Comparison of ENCODE assay signal across 9 mouse cellular contexts in genomic region chr12:12412674-12413073, GRCm38 (mm10).
DNase-seq lines count a peak whose midpoint lies in the region; ATAC-seq and TF ChIP-seq lines count a peak whose summit lies in the region.
"Had no signal": no experiment of that assay in that cellular context is flagged by ENCODE, and none has a peak within 500 bp of the region (broad histone marks: within the 10 kb centered on the region; RNA-seq: fewer than 3 reads in every experiment).

No protein-coding gene starts in this region.

- peak; percentile 92 for TF ChIP-seq CTCF in cortical plate, adult 2 months (IDR thresholded peaks at IDR 0.05; ENCODE audit: extremely low read depth, insufficient read depth, low read length)

- WGBS in liver, embryonic 12.5 days (ENCODE audit: insufficient replicate concordance): 26% methylated on average over 5 of the region's 5 CpGs
- WGBS in neural tube, embryonic 14.5 days: 35% methylated on average over 5 of the region's 5 CpGs

- no peak overlapping the region for H3K9ac ChIP-seq in liver, embryonic 12.5 days
- no peak overlapping the region for H3K9ac ChIP-seq in neural tube, embryonic 14.5 days (replicated peaks; ENCODE audit: low read depth, low read length)
- H3K9ac ChIP-seq: embryonic facial prominence, embryonic 12.5 days had no signal

- no peak overlapping the region for H3K4me2 ChIP-seq in liver, embryonic 12.5 days
- no peak overlapping the region for H3K4me2 ChIP-seq in neural tube, embryonic 14.5 days (ENCODE audit: low read depth, low read length)
- H3K4me2 ChIP-seq: embryonic facial prominence, embryonic 12.5 days had no signal

- DNase-seq in 416B (ENCODE audit: low read depth): peak; percentile 73
- DNase-seq in adipocyte (ENCODE audit: low spot score): peak; percentile 29
- DNase-seq in gastrocnemius, postnatal 4 days (ENCODE audit: low spot score in 2 of 2): peak; percentile 61 to 77
- DNase-seq in kidney, postnatal 10 days: peak; percentile 84
- DNase-seq in testis, postnatal 14 days (ENCODE audit: low spot score): peak; percentile 65

- no peak overlapping the region for H3K4me3 ChIP-seq in cortical plate, adult 2 months (ENCODE audit: insufficient read depth, low read length)
- H3K4me3 ChIP-seq in liver, embryonic 12.5 days: no peak overlapping the region
- no peak overlapping the region for H3K4me3 ChIP-seq in neural tube, embryonic 14.5 days (ENCODE audit: low read depth, low read length)
- H3K4me3 ChIP-seq: embryonic facial prominence, embryonic 12.5 days had no signal

- peaks cover 2% of the 10 kb centered on the region; the same call in 1 of the 2 replicates for H3K27me3 ChIP-seq in liver, embryonic 12.5 days (replicated peaks)
- no peaks in the 10 kb centered on the region for H3K27me3 ChIP-seq in neural tube, embryonic 14.5 days (ENCODE audit: control insufficient read depth, insufficient read depth, low read length)
- H3K27me3 ChIP-seq: embryonic facial prominence, embryonic 12.5 days had no signal

- no peak for TF ChIP-seq POLR2A in cortical plate, adult 2 months (IDR thresholded peaks at IDR 0.05; ENCODE audit: extremely low read depth, insufficient read depth, low read length)

- H3K27ac ChIP-seq in cortical plate, adult 2 months (ENCODE audit: insufficient read depth, low read length): no peak overlapping the region
- H3K27ac ChIP-seq in liver, embryonic 12.5 days: no peak overlapping the region
- no peak overlapping the region for H3K27ac ChIP-seq in neural tube, embryonic 14.5 days (ENCODE audit: low read depth, low read length)
- H3K27ac ChIP-seq: embryonic facial prominence, embryonic 12.5 days had no signal

- H3K9me3 ChIP-seq in liver, embryonic 12.5 days (replicated peaks): no peaks in the 10 kb centered on the region
- no peaks in the 10 kb centered on the region for H3K9me3 ChIP-seq in neural tube, embryonic 14.5 days (ENCODE audit: control insufficient read depth, low read length)
- H3K9me3 ChIP-seq: embryonic facial prominence, embryonic 12.5 days had no signal

- no peaks in the 10 kb centered on the region for H3K36me3 ChIP-seq in liver, embryonic 12.5 days
- H3K36me3 ChIP-seq in neural tube, embryonic 14.5 days (ENCODE audit: control insufficient read depth, insufficient read depth, low read length): no peaks in the 10 kb centered on the region
- H3K36me3 ChIP-seq: embryonic facial prominence, embryonic 12.5 days had no signal

- ATAC-seq in liver, embryonic 12.5 days: peak; percentile 37; the same call in 1 of the 2 replicates
- peak; percentile 14; the same call in 1 of the 2 replicates for ATAC-seq in neural tube, embryonic 14.5 days (ENCODE audit: low read depth)

- H3K4me1 ChIP-seq in cortical plate, adult 2 months (ENCODE audit: control insufficient read depth, insufficient read depth, low read length): no peaks in the 10 kb centered on the region
- no peaks in the 10 kb centered on the region for H3K4me1 ChIP-seq in liver, embryonic 12.5 days
- H3K4me1 ChIP-seq in neural tube, embryonic 14.5 days (ENCODE audit: control insufficient read depth, insufficient read depth, low read length): no peaks in the 10 kb centered on the region

Comparison
In these comparisons a context has a peak if more than half of its experiments do, and no peak if none do; other contexts are left out.
1. DNase-seq: peak in every context shown above with its lines; median percentile 84 in kidney, postnatal 10 days; 73 in 416B; 69 in gastrocnemius, postnatal 4 days; 65 in testis, postnatal 14 days; 29 in adipocyte.